ENCODE assay signal across 16 mouse cellular contexts in genomic region chr13:83880305-83880704, GRCm38 (mm10).
DNase-seq lines count a peak whose midpoint lies in the region; ATAC-seq and TF ChIP-seq lines count a peak whose summit lies in the region.
"Had no signal": no experiment of that assay in that cellular context is flagged by ENCODE, and none has a peak within 500 bp of the region (broad histone marks: within the 10 kb centered on the region; RNA-seq: fewer than 3 reads in every experiment).

No protein-coding gene starts in this region.

- H3K4me3 ChIP-seq in forebrain, embryonic 12.5 days (replicated peaks) = no peak overlapping the region
- H3K4me3 ChIP-seq in hindbrain, postnatal 0 days (ENCODE audit: low read length) = no peak overlapping the region
- H3K4me3 ChIP-seq: erythroblast, embryonic 14.5 days; limb, embryonic 13.5 days had no signal

- H3K9me3 ChIP-seq in forebrain, embryonic 12.5 days = no peaks in the 10 kb centered on the region
- H3K9me3 ChIP-seq in hindbrain, postnatal 0 days (ENCODE audit: low read length) = no peaks in the 10 kb centered on the region
- H3K9me3 ChIP-seq: limb, embryonic 13.5 days had no signal

- ATAC-seq in forebrain, embryonic 12.5 days (ENCODE audit: low FRiP score) = peak; percentile 78
- ATAC-seq in hindbrain, postnatal 0 days = peak; percentile 88
- ATAC-seq: intestine, embryonic 16.5 days had no signal

- 0 out of 2 replicates have a peak overlapping the region, but pooled peaks have one; percentile 16 for H3K4me2 ChIP-seq in forebrain, embryonic 12.5 days
- H3K4me2 ChIP-seq in hindbrain, postnatal 0 days (ENCODE audit: low read depth, low read length) = no peak overlapping the region
- H3K4me2 ChIP-seq: limb, embryonic 13.5 days had no signal

- DNase-seq in cerebellum, postnatal 14 days = peak; percentile 55 to 69
- DNase-seq in cerebellum, adult 9-10 months = no peak
- DNase-seq in hindbrain, postnatal 0 days (ENCODE audit: low spot score) = peak; percentile 47
- peak; percentile 42 for DNase-seq in retina, embryonic 14.5 days (ENCODE audit: low spot score)
- DNase-seq in adrenal gland, adult 18-20 months (ENCODE audit: low spot score in 2 of 2) = no peak
- DNase-seq in B cell, adult 2 months = no peak
- no peak for DNase-seq in layer of hippocampus, adult 11-12 months (ENCODE audit: low spot score)
- DNase-seq: adrenal gland, adult 8-10 months; cerebellum, adult 11-12 months; gastrocnemius, postnatal 36 days; lung, adult 2 months; right cerebral cortex, adult 18-20 months had no signal

- no peaks in the 10 kb centered on the region for H3K27me3 ChIP-seq in forebrain, embryonic 12.5 days
- H3K27me3 ChIP-seq in hindbrain, postnatal 0 days (ENCODE audit: insufficient read depth, low read length) = no peaks in the 10 kb centered on the region
- H3K27me3 ChIP-seq: limb, embryonic 13.5 days had no signal

- TF ChIP-seq CTCF in hindbrain, postnatal 0 days (IDR thresholded peaks at IDR 0.05; ENCODE audit: low read depth) = no peak

- WGBS in forebrain, embryonic 12.5 days = 19% methylated on average over 2 of the region's 2 CpGs
- WGBS in hindbrain, postnatal 0 days = 28% methylated on average over 2 of the region's 2 CpGs

- H3K27ac ChIP-seq in forebrain, embryonic 12.5 days = peak overlapping the region; percentile 83
- H3K27ac ChIP-seq in hindbrain, postnatal 0 days = peak overlapping the region; percentile 55; the same call in 1 of the 2 replicates
- H3K27ac ChIP-seq: limb, embryonic 13.5 days had no signal

- H3K4me1 ChIP-seq in forebrain, embryonic 12.5 days = peaks cover 39% of the 10 kb centered on the region
- H3K4me1 ChIP-seq in hindbrain, postnatal 0 days (ENCODE audit: insufficient read depth, low read length) = 0 out of 2 replicates have a peak, but pooled peaks cover 3% of the 10 kb centered on the region
- H3K4me1 ChIP-seq: limb, embryonic 13.5 days had no signal

- no peak overlapping the region for H3K9ac ChIP-seq in forebrain, embryonic 12.5 days
- no peak overlapping the region for H3K9ac ChIP-seq in hindbrain, postnatal 0 days (replicated peaks; ENCODE audit: low read length)
- H3K9ac ChIP-seq: limb, embryonic 13.5 days had no signal

- no peaks in the 10 kb centered on the region for H3K36me3 ChIP-seq in forebrain, embryonic 12.5 days (replicated peaks)
- H3K36me3 ChIP-seq in hindbrain, postnatal 0 days (ENCODE audit: insufficient read depth, low read length) = no peaks in the 10 kb centered on the region
- H3K36me3 ChIP-seq: limb, embryonic 13.5 days had no signal

Comparison
In these comparisons a context has a peak if more than half of its experiments do, and no peak if none do; other contexts are left out.
1. DNase-seq: peak in cerebellum, postnatal 14 days (2 of 2), hindbrain, postnatal 0 days (single experiment) and retina, embryonic 14.5 days (single experiment); none in cerebellum, adult 9-10 months (single experiment), adrenal gland, adult 18-20 months (0 of 2), B cell, adult 2 months (0 of 2) and layer of hippocampus, adult 11-12 months (single experiment).